Mouse (Mus musculus): ENCODE measurements at regions not wholly inside any gene's neighbourhood (a gene's known extent, or its start where the extent isn't known, plus 50 kb on each side); places are given as distances from the start of the nearest gene placed in this dataset.

- Histone ChIP-seq H3K27ac (ENCODE audit: insufficient read depth, low read depth, low read length) (no peak overlapping the region), H3K4me3 (ENCODE audit: insufficient read depth, low read depth, low read length) (no peak overlapping the region), H3K4me1 (ENCODE audit: control insufficient read depth, insufficient read depth, low read length) (no peaks in the 10 kb centered on the region)
- TF ChIP-seq CTCF (IDR thresholded peaks at IDR 0.05; ENCODE audit: insufficient read depth, low read depth, low read length), result no peak
- no peak for TF ChIP-seq POLR2A (IDR thresholded peaks at IDR 0.05; ENCODE audit: insufficient read depth, low read depth, low read length)
- 74% methylated on average over 2 of the region's 2 CpGs for WGBS
These were observed 90.2 kb downstream of the Tmem121 start for GRCm38 (mm10) chr12:113275934-113276333.

DNA sequence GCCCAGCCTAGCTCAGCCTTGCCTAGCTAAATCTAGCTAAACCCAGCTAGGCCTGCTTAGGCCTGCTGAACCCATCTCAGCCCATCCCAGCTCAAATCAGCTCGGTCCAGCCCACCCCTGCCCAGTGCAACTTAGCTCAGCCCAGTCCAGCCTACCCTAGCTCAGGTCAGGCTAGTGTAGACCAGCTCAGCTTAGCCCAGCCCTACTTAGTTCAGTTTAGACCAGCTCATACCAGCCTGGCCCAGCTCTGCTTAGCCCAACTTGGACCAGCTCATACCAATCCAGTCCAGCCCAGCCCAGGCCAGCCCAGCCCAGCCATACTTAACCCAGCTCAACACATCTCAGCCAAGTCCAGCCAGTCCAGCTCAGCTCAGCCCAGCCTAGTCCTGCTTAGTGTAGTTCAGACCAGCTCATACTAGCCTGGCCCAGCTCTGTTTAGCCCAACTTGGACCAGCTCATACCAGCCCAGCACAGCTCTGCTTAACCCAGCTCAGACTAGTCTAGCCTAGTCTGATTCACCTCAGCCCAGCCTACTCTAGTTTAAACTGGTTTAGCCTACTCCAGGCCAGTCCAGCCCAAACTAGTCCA lies 90.7 kb downstream of the Tmem121 start:
- no peak overlapping the region for H3K4me3 ChIP-seq (ENCODE audit: insufficient read depth, low read depth, low read length)
- WGBS, result 85% methylated on average over 1 of the region's 1 CpGs
- no peak overlapping the region for H3K27ac ChIP-seq (ENCODE audit: insufficient read depth, low read depth, low read length)
- H3K4me1 ChIP-seq (ENCODE audit: control insufficient read depth, insufficient read depth, low read length), result no peaks in the 10 kb centered on the region
- TF ChIP-seq POLR2A (IDR thresholded peaks at IDR 0.05; ENCODE audit: insufficient read depth, low read depth, low read length) (no peak), CTCF (IDR thresholded peaks at IDR 0.05; ENCODE audit: insufficient read depth, low read depth, low read length) (no peak)

DNA sequence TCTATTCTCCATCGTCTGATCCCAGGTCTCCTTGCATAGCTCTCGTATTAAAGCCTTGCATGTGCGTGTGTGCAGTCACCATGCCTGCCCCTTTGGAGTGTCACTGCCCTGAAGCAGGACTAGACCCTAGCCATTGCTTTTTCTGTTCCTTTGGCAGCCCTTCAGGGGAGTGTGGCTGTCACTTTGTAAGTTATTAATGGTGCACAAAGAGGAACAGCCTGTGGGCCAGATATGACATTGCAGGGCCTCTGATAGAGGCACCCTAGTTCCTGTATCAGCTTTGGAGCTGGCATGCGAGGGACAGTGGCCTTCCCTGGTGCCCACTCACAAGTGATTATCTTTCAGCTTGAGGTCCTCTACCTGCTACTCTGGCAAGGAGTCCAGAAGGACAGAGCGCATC lies 92.0 kb downstream of the Tmem121 start:
- no peak overlapping the region for H3K4me3 ChIP-seq (ENCODE audit: insufficient read depth, low read depth, low read length)
- no peak for TF ChIP-seq CTCF (IDR thresholded peaks at IDR 0.05; ENCODE audit: insufficient read depth, low read depth, low read length)
- TF ChIP-seq POLR2A (IDR thresholded peaks at IDR 0.05; ENCODE audit: insufficient read depth, low read depth, low read length), result no peak
- 92% methylated on average over 5 of the region's 5 CpGs for WGBS

DNA sequence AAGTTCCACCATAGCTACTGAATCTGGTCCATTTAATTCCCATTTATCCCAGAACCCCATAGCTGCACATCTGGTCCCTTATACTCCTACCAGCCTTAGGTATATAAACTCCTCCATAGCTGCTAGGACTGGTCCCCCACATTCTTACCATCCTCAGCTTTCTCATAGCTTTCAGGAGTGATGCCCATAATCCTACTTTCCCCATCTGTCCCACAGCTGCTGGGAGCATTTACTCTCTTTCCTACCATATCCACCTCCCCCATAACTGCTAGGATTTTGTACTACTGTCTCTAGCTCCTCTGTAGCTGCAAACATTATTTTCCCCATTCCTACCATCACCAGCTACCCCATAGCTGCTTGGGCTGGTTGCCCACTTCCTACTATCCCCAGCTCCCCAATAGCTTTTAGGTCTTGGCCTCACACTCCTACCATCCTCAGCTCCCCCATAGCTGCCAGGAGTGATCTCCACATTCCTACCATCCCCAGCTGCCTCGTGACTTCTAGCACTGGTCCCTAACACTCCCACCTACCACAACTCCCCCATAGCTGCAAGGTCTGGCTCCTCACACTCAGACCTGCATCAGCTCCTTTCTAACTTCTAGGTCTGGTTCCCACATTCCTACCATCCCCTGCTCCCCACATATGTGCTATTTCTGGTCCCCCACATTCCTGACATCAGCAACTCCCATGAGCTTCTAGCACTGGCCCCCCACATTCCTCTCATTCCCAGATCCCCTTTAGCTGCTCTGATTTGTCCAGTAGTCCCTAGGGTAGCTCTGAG lies 106.5 kb downstream of the Tmem121 start:
- TF ChIP-seq CTCF (IDR thresholded peaks at IDR 0.05; ENCODE audit: insufficient read depth, low read depth, low read length) (no peak), POLR2A (IDR thresholded peaks at IDR 0.05; ENCODE audit: insufficient read depth, low read depth, low read length) (no peak)
- no peak overlapping the region for H3K4me3 ChIP-seq (ENCODE audit: insufficient read depth, low read depth, low read length)
- no peak overlapping the region for H3K27ac ChIP-seq (ENCODE audit: insufficient read depth, low read depth, low read length)
- H3K4me1 ChIP-seq (ENCODE audit: control insufficient read depth, insufficient read depth, low read length), result no peaks in the 10 kb centered on the region
- 16% methylated on average over 1 of the region's 1 CpGs for whole genome bisulfite sequencing

More for the DNA sequence above, 92.0 kb downstream of the Tmem121 start:
- no peak overlapping the region for H3K27ac ChIP-seq (ENCODE audit: insufficient read depth, low read depth, low read length)
- H3K4me1 ChIP-seq (ENCODE audit: control insufficient read depth, insufficient read depth, low read length), result no peaks in the 10 kb centered on the region

GRCm38 (mm10) chr12:113295924-113296323 lies 110.2 kb downstream of the Tmem121 start:
- H3K4me1 ChIP-seq (ENCODE audit: control insufficient read depth, insufficient read depth, low read length), result no peaks in the 10 kb centered on the region
- no peak for TF ChIP-seq POLR2A (IDR thresholded peaks at IDR 0.05; ENCODE audit: insufficient read depth, low read depth, low read length)
- TF ChIP-seq CTCF (IDR thresholded peaks at IDR 0.05; ENCODE audit: insufficient read depth, low read depth, low read length), result no peak
- WGBS, result 90% methylated on average over 2 of the region's 2 CpGs

DNA sequence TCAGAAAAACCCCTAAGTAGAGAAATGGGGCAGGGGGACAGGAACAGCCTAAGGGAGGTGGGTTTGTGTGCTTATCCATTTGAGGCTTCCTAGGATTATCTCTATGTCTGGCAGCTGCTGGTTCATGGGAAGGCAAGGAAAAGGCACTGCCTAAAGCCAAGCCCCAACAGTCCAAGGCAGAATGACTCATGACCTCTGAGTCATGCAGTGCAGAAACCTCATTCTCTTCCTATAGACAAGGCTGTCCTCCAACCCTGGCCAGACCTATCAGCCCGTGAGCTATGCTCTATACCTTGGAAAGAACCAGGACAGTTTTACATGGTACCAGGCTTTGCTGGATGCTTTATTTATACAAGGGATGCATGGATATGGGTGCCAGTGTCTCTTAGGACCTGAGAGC lies 120.2 kb downstream of the Tmem121 start:
- no peak overlapping the region for H3K4me3 ChIP-seq (ENCODE audit: insufficient read depth, low read depth, low read length)
- H3K4me1 ChIP-seq (ENCODE audit: control insufficient read depth, insufficient read depth, low read length), result no peaks in the 10 kb centered on the region
- TF ChIP-seq POLR2A (IDR thresholded peaks at IDR 0.05; ENCODE audit: insufficient read depth, low read depth, low read length), result no peak
- TF ChIP-seq CTCF (IDR thresholded peaks at IDR 0.05; ENCODE audit: insufficient read depth, low read depth, low read length), result no peak
- H3K27ac ChIP-seq (ENCODE audit: insufficient read depth, low read depth, low read length), result no peak overlapping the region
- WGBS, result 86% methylated on average over 1 of the region's 1 CpGs

More at GRCm38 (mm10) chr12:113295924-113296323, 110.2 kb downstream of the Tmem121 start:
- Histone ChIP-seq H3K27ac (ENCODE audit: insufficient read depth, low read depth, low read length) (no peak overlapping the region), H3K4me3 (ENCODE audit: insufficient read depth, low read depth, low read length) (no peak overlapping the region)

GRCm38 (mm10) chr12:113313319-113313718 lies 127.6 kb downstream of the Tmem121 start:
- Histone ChIP-seq H3K27ac (ENCODE audit: insufficient read depth, low read depth, low read length) (no peak overlapping the region), H3K4me1 (ENCODE audit: control insufficient read depth, insufficient read depth, low read length) (no peaks in the 10 kb centered on the region), H3K4me3 (ENCODE audit: insufficient read depth, low read depth, low read length) (no peak overlapping the region)
- TF ChIP-seq POLR2A (IDR thresholded peaks at IDR 0.05; ENCODE audit: insufficient read depth, low read depth, low read length), result no peak
- TF ChIP-seq CTCF (IDR thresholded peaks at IDR 0.05; ENCODE audit: insufficient read depth, low read depth, low read length), result no peak
- 50% methylated on average over 3 of the region's 3 CpGs for WGBS

- TF ChIP-seq POLR2A (IDR thresholded peaks at IDR 0.05; ENCODE audit: insufficient read depth, low read depth, low read length), result no peak
- no peak for TF ChIP-seq CTCF (IDR thresholded peaks at IDR 0.05; ENCODE audit: insufficient read depth, low read depth, low read length)
- Histone ChIP-seq H3K27ac (ENCODE audit: insufficient read depth, low read depth, low read length) (no peak overlapping the region), H3K4me1 (ENCODE audit: control insufficient read depth, insufficient read depth, low read length) (no peaks in the 10 kb centered on the region), H3K4me3 (ENCODE audit: insufficient read depth, low read depth, low read length) (no peak overlapping the region)
- 92% methylated on average over 4 of the region's 4 CpGs for WGBS
These were observed 128.9 kb downstream of the Tmem121 start for GRCm38 (mm10) chr12:113314624-113315023.

GRCm38 (mm10) chr12:113321086-113321485 lies 135.4 kb downstream of the Tmem121 start:
- Histone ChIP-seq H3K4me1 (ENCODE audit: control insufficient read depth, insufficient read depth, low read length) (no peaks in the 10 kb centered on the region), H3K27ac (ENCODE audit: insufficient read depth, low read depth, low read length) (no peak overlapping the region), H3K4me3 (ENCODE audit: insufficient read depth, low read depth, low read length) (no peak overlapping the region)
- 83% methylated on average over 9 of the region's 9 CpGs for WGBS
- TF ChIP-seq POLR2A (IDR thresholded peaks at IDR 0.05; ENCODE audit: insufficient read depth, low read depth, low read length) (no peak), CTCF (IDR thresholded peaks at IDR 0.05; ENCODE audit: insufficient read depth, low read depth, low read length) (no peak)
